Mouse (Mus musculus) olfactory bulb, adult 2 months (tissue): ENCODE measurements around the gene Cd80.

Experiments
- CTCF ChIP-seq: fragments of 200-500 bp; IDR thresholded peaks from 2 replicates; pipeline ENCODE4 v1.5.1; 2012; ENCODE audit warnings: low read depth, mild to moderate bottlenecking, low read length, moderate library complexity; ENCODE audit not compliant: insufficient read depth
- POLR2A ChIP-seq: fragments of 200-500 bp; IDR thresholded peaks from 2 replicates; pipeline ENCODE4 v1.6.1; 2012; ENCODE audit warnings: mild to moderate bottlenecking, low read depth, low read length, moderate library complexity; ENCODE audit not compliant: insufficient read depth

DNA sequence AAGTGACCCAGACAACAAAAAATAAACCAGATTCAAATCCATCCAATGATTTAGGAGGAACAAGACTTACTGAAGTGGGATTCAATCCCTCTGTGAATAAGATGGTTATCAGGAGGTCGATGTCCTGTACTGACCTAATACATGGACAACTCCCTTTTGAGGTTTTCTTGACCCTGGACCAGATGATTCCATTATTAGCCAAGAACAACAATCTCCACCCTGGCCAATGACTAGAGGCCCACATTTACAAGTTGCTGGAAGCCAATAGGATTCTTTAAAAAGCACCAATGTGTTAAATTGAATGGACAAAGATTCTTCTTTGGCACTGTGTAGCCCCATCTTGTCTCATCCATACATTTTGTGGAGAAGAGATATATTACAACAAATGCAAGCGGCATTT lies 30.0 kb upstream of the Cd80 start:
- no peak for TF ChIP-seq CTCF
- TF ChIP-seq POLR2A = no peak
